Mouse (Mus musculus) embryonic facial prominence, embryonic 11.5 days (tissue): ENCODE results near the gene Asic3. TPM values are rescaled to one million over a fixed set of nuclear protein-coding genes. Genes with fewer than 3 reads are reported as not detected.

Experiments used
- ATAC-seq: fragments of 200-750 bp; cut with Nextera tagmentation; replicated peaks from 2 replicates; pipeline ENCODE4 v1.8.0; 2017; ENCODE audit warnings: low read depth; ENCODE audit not compliant: insufficient number of reproducible peaks, low FRiP score, low TSS enrichment
- DNase-seq: peaks from one replicate; pipeline ENCODE4 v3.0.0-alpha.2; 2015; ENCODE audit warnings: low spot score
- H3K27ac ChIP-seq: fragments of 300-500 bp; sonication (generic); replicated peaks from 2 replicates; pipeline ENCODE4 v1.5.1; 2014; ENCODE audit warnings: mild to moderate bottlenecking, low read depth, low read length, control low read depth
- H3K27me3 ChIP-seq: fragments of 300-500 bp; sonication (generic); 2 replicates; pipeline ENCODE4 v1.6.1; 2014; ENCODE audit warnings: mild to moderate bottlenecking, low read length, moderate library complexity, mixed read lengths; ENCODE audit not compliant: control insufficient read depth, insufficient read depth
- H3K36me3 ChIP-seq: fragments of 300-500 bp; sonication (generic); replicated peaks from 2 replicates; pipeline ENCODE4 v1.6.1; 2014; ENCODE audit warnings: low read depth, mild to moderate bottlenecking, low read length, moderate library complexity, mixed read lengths; ENCODE audit not compliant: control insufficient read depth, insufficient read depth
- H3K4me1 ChIP-seq: fragments of 300-500 bp; sonication (generic); 2 replicates; pipeline ENCODE4 v1.6.1; 2014; ENCODE audit warnings: low read length, mixed read lengths; ENCODE audit not compliant: control insufficient read depth, insufficient read depth
- H3K4me2 ChIP-seq: fragments of 300-500 bp; sonication (generic); 2 replicates; pipeline ENCODE4 v1.6.1; 2014; ENCODE audit warnings: low read depth, mild to moderate bottlenecking, control low read depth, low read length, moderate library complexity
- H3K4me3 ChIP-seq: fragments of 300-500 bp; sonication (generic); 2 replicates; pipeline ENCODE4 v1.5.1; 2014; ENCODE audit warnings: low read depth, low read length, control low read depth
- H3K9ac ChIP-seq: fragments of 300-500 bp; sonication (generic); replicated peaks from 2 replicates; pipeline ENCODE4 v1.6.1; 2014; ENCODE audit warnings: mild to moderate bottlenecking, control low read depth, low read length
- H3K9me3 ChIP-seq: fragments of 300-500 bp; sonication (generic); replicated peaks from 2 replicates; pipeline ENCODE4 v1.6.1; 2016; ENCODE audit warnings: mild to moderate bottlenecking, low read length, inconsistent platforms, mixed read lengths; ENCODE audit not compliant: control insufficient read depth
- WGBS: fragments of 180-500 bp; shearing (Covaris S2); extraction: QIAGEN DNeasy Blood & Tissue Kit; methylation state at CpG from one replicate; pipeline ENCODE4 v1.1.7; 2014; 5-methylcytosine and 5-hydroxymethylcytosine counted together
- polyA plus RNA-seq: library from polyadenylated mRNA; unstranded; fragments of >200 nt; fragmentation: Nextera tagmentation; extraction: Ambion mirVana; gene quantifications from 2 replicates; pipeline ENCODE4 v1.2.1, GENCODE M21; 2014

The Asic3 gene
- polyA plus RNA-seq = 0.42 and 0.45 TPM in 2 replicates

GRCm38 (mm10) chr5:24413042-24413693 is at the start of gene Asic3:
Gene Asic3, plus strand, starts transcription at chr5:24413392.
- Histone ChIP-seq H3K4me1 (no peaks in the 10 kb centered on the region), H3K27ac (no peak within 1 kb of the TSS), H3K4me3 (no peak within 1 kb of the TSS), H3K9ac (peak within 1 kb of the TSS; percentile 10; the same call in 1 of the 2 replicates), H3K36me3 (no peaks in the 10 kb centered on the region), H3K27me3 (no peaks in the 10 kb centered on the region), H3K9me3 (no peaks in the 10 kb centered on the region), H3K4me2 (no peak within 1 kb of the TSS)
- 38% methylated on average over 11 of the region's 11 CpGs for WGBS
- no peak for ATAC-seq
- peak; percentile 35 for DNase-seq

- Histone ChIP-seq H3K9me3 (no peaks in the 10 kb centered on the region), H3K27ac (no peak overlapping the region), H3K36me3 (no peaks in the 10 kb centered on the region), H3K27me3 (no peaks in the 10 kb centered on the region), H3K9ac (no peak overlapping the region), H3K4me2 (no peak overlapping the region), H3K4me3 (no peak overlapping the region), H3K4me1 (no peaks in the 10 kb centered on the region)
- WGBS = 78% methylated on average over 2 of the region's 2 CpGs
- ATAC-seq = no peak
- DNase-seq = no peak
These were observed 49.7 kb upstream of the Asic3 start for GRCm38 (mm10) chr5:24363467-24363866.

DNA sequence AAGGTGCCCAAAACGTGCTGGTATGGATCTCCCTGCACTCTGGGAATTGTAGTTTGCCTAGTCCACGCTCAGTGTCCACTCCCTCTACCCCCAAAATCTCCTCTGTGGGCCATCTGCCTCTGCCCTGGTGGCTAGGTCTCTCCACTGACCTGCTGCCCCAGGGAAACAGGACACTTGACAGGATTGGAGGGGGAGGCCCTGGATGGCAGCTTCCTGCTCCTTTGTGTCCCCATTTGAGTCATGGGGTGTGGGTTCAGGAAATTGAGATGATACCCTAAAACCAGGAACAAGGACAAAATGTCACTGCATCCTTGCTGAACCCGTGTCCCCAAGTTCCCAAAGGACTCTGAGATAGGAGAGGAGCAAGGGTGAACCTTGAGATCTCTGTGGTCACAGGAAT is 49.1 kb upstream of the Asic3 start:
- H3K9ac ChIP-seq = no peak overlapping the region
- H3K27me3 ChIP-seq = no peaks in the 10 kb centered on the region
- no peaks in the 10 kb centered on the region for H3K9me3 ChIP-seq
- H3K4me1 ChIP-seq = no peaks in the 10 kb centered on the region
- H3K36me3 ChIP-seq = no peaks in the 10 kb centered on the region
- DNase-seq = no peak
- H3K27ac ChIP-seq = no peak overlapping the region
- no peak for ATAC-seq
- 54% methylated on average over 3 of the region's 3 CpGs for WGBS
- no peak overlapping the region for H3K4me2 ChIP-seq
- H3K4me3 ChIP-seq = no peak overlapping the region

DNA sequence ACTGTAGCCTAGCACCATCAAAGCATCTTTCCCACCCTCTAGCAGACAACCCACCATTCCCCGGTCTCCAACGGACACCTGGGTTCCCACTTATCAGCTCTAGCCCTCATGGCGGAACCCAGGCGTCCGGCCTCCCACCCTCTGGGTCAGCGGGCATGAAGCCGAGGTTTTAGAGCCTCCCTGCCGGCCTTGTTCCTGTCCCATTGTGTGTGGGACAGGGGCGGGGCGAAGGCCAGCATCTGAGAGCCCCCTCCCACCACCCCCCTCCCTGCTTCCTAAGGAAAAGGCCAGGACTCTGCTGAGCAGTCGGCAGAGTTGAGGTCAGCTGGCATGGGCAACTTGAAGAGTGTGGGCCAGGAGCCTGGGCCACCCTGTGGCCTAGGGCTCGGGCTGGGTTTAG is 48.7 kb upstream of the Asic3 start, which contains the start of gene Nos3:
Gene Nos3 (plus strand): TSS at position 303 of the 400 bp plus-strand sequence.
- H3K27ac ChIP-seq = no peak within 1 kb of the TSS
- DNase-seq = no peak

GRCm38 (mm10) chr5:24364963-24365362 is 48.2 kb upstream of the Asic3 start:
- no peak overlapping the region for H3K4me2 ChIP-seq
- no peaks in the 10 kb centered on the region for H3K4me1 ChIP-seq
- no peak overlapping the region for H3K27ac ChIP-seq
- ATAC-seq (no peak), DNase-seq (no peak)
- no peaks in the 10 kb centered on the region for H3K36me3 ChIP-seq
- no peaks in the 10 kb centered on the region for H3K27me3 ChIP-seq
- no peak overlapping the region; the same call in 1 of the 2 replicates for H3K9ac ChIP-seq
- 0 out of 2 replicates have a peak overlapping the region, but pooled peaks have one; percentile 6 for H3K4me3 ChIP-seq
- 82% methylated on average over 10 of the region's 10 CpGs for WGBS
- H3K9me3 ChIP-seq = no peaks in the 10 kb centered on the region

More for the DNA sequence above, 48.7 kb upstream of the Asic3 start, which contains the start of gene Nos3:
- ATAC-seq = no peak
- Histone ChIP-seq H3K27me3 (no peaks in the 10 kb centered on the region), H3K4me2 (no peak within 1 kb of the TSS; the same call in 1 of the 2 replicates), H3K4me3 (0 out of 2 replicates have a peak within 1 kb of the TSS, but pooled peaks have one; percentile 6), H3K9me3 (no peaks in the 10 kb centered on the region), H3K4me1 (no peaks in the 10 kb centered on the region), H3K36me3 (no peaks in the 10 kb centered on the region), H3K9ac (no peak within 1 kb of the TSS; the same call in 1 of the 2 replicates)
- WGBS = 42% methylated on average over 12 of the region's 12 CpGs

GRCm38 (mm10) chr5:24365528-24365927 is 47.7 kb upstream of the Asic3 start:
- Histone ChIP-seq H3K27ac (no peak overlapping the region), H3K9ac (no peak overlapping the region), H3K36me3 (no peaks in the 10 kb centered on the region), H3K9me3 (no peaks in the 10 kb centered on the region), H3K4me1 (no peaks in the 10 kb centered on the region), H3K4me2 (no peak overlapping the region; the same call in 1 of the 2 replicates), H3K27me3 (no peaks in the 10 kb centered on the region), H3K4me3 (no peak overlapping the region)
- DNase-seq (no peak), ATAC-seq (no peak)
- WGBS = 35% methylated on average over 5 of the region's 5 CpGs

DNA sequence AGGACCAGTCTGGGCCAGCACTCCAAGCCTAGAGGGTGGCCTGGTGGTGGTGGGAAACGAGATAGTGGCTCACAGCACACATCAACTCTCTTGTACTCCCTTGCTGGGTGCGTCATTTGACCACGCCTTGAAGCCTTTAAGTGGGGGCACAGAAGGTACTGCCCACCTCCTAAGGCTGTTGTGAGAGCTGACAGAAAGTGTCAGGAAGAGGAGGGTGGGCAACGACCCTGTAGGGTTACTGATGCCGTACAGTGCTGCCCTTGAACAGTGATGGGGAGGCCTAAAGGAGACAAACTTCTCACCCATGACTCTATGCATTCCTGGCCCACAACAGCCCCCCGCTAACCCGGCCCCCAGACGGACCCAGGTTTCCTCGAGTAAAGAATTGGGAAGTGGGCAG is 46.8 kb upstream of the Asic3 start:
- Histone ChIP-seq H3K4me1 (no peaks in the 10 kb centered on the region), H3K27ac (no peak overlapping the region), H3K4me2 (no peak overlapping the region), H3K9ac (no peak overlapping the region), H3K27me3 (no peaks in the 10 kb centered on the region), H3K4me3 (no peak overlapping the region), H3K9me3 (no peaks in the 10 kb centered on the region), H3K36me3 (no peaks in the 10 kb centered on the region)
- DNase-seq = no peak
- 78% methylated on average over 9 of the region's 9 CpGs for WGBS
- no peak for ATAC-seq

DNA sequence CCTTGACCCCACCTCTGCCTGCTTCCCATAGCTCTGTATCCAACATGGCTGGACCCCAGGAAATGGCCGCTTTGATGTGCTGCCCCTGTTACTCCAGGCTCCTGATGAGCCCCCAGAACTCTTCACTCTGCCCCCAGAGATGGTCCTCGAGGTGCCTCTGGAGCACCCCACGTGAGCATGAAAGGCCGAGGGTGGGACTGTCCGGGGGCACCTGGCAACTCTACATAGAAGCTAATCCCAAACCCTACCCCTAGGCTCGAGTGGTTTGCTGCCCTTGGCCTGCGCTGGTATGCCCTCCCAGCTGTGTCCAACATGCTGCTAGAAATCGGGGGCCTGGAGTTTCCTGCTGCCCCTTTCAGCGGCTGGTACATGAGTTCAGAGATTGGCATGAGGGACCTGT is 43.4 kb upstream of the Asic3 start:
- no peak for DNase-seq
- Histone ChIP-seq H3K27me3 (no peaks in the 10 kb centered on the region), H3K4me2 (no peak overlapping the region), H3K4me1 (no peaks in the 10 kb centered on the region), H3K9ac (no peak overlapping the region), H3K27ac (no peak overlapping the region), H3K36me3 (no peaks in the 10 kb centered on the region), H3K9me3 (no peaks in the 10 kb centered on the region), H3K4me3 (no peak overlapping the region)
- 72% methylated on average over 9 of the region's 9 CpGs for WGBS
- no peak for ATAC-seq
